Mouse (Mus musculus): Measurements from ENCODE around the gene 2310061I04Rik. TPM values are rescaled to one million over a fixed set of nuclear protein-coding genes. Genes with fewer than 3 reads are reported as not detected.

The 2310061I04Rik gene
- total RNA-seq, 2 experiments from 2014 or later = 44.4 to 49.0 TPM

DNA sequence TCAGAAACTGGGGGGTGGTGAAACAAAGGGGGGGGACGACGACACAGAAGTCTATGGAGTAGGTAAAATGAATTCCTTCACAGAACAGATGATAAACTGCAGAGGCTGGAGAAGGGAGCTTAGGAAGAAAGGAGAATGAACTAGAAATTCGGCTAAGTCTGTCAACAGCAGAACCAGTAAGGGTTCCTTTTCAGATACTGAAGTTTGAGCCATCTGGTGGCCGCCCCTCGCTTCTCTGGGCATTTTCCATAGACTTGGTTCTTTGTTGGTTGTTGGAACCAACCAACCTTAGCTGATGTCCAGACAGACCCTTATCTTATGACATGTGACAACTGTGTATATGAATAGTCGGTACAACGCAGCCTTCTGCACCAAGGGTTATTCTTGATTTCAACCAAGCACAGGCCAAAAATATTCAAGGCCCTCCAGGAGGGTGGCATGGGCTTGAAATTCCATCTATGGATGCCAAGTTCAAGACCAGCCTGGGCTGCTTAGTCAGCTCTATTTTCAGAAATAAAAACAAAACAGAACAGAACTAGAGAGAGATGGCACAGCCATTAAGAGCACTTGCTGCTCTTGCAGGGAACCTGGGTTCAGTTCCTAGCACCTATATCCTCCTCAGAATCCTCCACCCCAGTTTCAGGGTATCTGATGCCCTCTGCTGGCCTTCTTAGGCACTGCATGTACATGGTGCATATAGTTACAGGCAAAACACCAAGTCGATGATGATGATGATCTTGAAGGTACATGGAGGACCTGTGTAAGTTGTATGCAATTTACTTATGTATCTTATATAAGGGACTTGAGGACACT, 26.1 kb downstream of the 2310061I04Rik start:
- DNase-seq (ENCODE audit: low spot score in 2 of 2) = no peak

GRCm38 (mm10) chr17:35870151-35870883, 26.9 kb downstream of the 2310061I04Rik start:
- peak in 1 of 2 experiments; percentile 54 for DNase-seq (ENCODE audit: low spot score in 2 of 2)

GRCm38 (mm10) chr17:35869346-35870067, 27.7 kb downstream of the 2310061I04Rik start:
- DNase-seq (ENCODE audit: low spot score in 2 of 2) = no peak

- DNase-seq (ENCODE audit: low spot score in 2 of 2) = no peak
These were observed 28.3 kb downstream of the 2310061I04Rik start for GRCm38 (mm10) chr17:35868961-35869345.

- DNase-seq (ENCODE audit: low spot score in 2 of 2) = no peak
These were observed 28.9 kb downstream of the 2310061I04Rik start for GRCm38 (mm10) chr17:35868165-35868820.

DNA sequence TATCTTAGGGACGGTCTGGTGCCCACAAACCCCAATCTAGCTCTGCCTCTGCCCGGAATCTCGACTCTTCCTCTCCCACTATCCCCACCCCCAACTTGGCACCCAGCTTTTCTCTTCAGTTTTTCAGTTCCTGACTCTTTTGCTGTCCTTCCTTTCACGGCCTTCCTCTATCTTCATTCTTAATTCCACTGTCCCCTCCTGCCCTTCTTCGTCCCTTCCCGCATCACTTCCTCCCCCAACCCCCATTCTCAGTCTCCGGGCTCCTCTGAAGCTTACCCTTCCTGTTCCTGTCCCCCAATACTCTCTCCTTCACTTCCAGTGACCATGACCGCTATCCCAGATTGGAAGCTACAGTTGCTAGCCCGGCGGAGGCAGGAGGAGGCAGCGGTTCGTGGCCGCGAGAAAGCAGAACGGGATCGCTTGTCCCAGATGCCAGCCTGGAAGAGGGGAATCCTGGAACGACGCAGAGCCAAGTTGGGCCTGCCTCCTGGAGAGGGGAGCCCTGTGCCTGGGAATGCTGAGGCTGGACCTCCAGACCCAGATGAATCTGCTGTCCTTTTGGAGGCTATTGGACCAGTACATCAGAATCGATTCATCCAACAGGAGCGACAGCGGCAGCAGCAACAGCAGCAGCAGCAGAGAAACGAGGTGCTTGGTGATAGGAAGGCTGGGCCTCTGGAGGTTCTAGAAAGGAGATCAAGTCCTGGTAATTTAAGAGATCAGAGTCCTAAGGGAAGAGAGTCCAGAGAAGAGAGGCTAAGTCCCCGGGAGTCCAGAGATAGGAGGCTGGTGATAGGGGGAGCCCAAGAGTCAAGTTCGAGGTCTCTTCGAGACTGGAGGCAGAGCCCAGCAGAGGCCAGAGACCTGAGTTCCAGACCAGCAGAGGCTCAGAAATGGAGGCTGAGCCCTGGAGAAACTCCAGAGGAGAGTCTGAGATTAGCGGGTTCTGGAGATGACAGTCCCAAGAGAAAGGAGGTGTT, 30.0 kb downstream of the 2310061I04Rik start:
- DNase-seq (ENCODE audit: low spot score in 2 of 2) = peak in 1 of 2 experiments; percentile 40

- peak; percentile 54 to 81 for DNase-seq (ENCODE audit: low spot score in 2 of 2)
These were observed 30.9 kb downstream of the 2310061I04Rik start for GRCm38 (mm10) chr17:35866281-35866831.

GRCm38 (mm10) chr17:35865481-35866280, 31.6 kb downstream of the 2310061I04Rik start, which contains the start of gene Ppp1r18:
Gene Ppp1r18 (plus strand): TSS chr17:35865593.
- DNase-seq (ENCODE audit: low spot score in 2 of 2) = peak; percentile 82 to 89

DNA sequence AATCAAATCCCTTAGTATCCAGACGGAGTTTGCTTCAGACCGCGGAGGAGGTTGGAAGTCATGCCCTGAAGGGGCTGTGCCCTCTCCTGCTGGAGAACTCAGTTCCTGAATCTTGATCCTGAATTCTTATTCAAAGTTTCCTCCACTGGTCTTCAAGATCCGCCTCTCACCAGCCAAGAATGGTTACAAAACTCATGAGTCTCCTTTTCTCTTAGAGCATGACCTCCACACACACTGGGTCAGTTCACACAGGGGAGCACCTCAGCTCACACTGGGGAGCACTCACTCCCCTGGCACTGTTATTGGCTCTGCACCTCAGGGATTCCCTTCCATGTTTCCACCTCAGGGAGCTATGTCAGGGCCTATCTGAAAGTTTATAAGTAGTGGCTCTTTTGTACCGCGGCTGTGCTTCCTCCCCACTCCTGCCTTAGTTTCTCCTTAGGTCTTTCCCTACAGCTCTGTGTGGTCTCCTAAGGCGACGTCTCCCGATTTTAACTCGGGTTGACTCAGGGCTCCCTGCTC, 32.3 kb downstream of the 2310061I04Rik start:
- DNase-seq (ENCODE audit: low spot score in 2 of 2) = no peak

DNA sequence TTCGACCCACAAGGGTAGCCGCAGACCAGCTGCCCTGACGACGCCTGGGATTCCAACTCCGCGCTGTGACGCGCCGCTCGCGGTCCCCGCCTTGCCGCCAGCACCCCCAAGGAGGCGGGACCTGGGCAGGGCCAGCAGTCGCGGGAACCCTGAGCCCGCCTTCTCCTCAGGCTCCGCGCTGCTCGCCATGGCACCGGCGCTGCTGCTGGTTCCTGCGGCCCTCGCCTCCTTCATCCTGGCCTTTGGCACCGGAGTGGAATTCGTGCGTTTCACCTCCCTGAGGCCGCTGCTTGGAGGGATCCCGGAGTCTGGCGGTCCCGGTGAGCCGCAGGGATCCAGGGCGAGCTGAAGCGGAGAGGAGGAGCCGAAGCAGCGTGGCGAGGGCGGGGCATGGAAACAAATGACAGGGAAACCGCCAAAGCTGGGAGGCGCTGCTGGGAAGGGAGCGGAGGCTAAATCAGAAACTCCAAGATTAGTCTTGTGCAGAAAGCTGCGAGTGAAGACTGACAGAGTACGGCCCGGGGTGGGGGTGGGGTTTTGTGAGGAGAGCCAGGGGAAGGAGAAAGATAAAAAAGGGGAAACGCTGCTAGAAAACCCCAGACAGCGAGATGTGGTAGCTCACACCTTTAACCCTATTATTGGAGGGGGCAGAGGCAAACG, 35.9 kb downstream of the 2310061I04Rik start, which contains the start of gene Nrm:
Gene Nrm, plus strand, starts transcription at position 121 of the 660 bp plus-strand sequence.
- peak; percentile 79 to 92 for DNase-seq (ENCODE audit: low spot score in 2 of 2)

DNA sequence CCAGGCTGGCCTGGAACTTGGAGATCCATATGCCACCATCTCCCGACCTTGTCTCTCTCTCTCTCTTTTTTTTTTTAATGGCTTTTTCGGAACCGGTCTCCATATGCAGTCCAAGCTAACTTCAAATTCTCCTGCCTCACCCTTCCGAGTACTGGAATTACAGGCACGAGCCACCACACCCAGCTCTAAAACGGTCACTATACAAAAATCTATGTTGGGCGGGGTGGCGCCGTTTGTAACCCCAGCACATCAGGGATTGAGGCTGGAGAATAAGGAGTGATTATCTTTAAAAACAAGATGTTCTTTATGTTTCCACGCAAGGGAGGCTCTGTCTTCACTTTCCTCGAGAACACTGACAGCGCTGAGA, 36.4 kb downstream of the 2310061I04Rik start:
- DNase-seq (ENCODE audit: low spot score in 2 of 2) = no peak

GRCm38 (mm10) chr17:35859835-35860234, 37.4 kb downstream of the 2310061I04Rik start:
- no peak for DNase-seq (ENCODE audit: low spot score in 2 of 2)

DNA sequence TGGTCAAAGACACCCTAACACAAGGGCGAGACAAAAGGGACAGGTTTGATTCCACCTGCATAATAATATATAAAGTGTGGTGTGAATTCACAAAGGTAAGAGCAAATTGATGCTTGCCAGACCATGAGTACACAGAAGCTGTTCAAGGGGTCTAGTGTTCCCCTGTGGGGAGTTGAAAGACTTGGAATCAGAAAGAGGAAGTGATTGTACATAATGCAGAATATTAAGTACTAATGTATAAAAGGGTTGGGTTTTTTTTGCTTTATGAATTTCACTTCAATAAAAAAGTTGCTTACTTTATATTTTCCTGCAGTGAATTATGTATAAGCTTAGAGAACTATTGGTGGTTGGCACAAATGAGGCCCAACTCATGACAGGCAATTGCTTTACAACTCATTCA, 37.9 kb downstream of the 2310061I04Rik start:
- DNase-seq (ENCODE audit: low spot score in 2 of 2) = no peak

DNA sequence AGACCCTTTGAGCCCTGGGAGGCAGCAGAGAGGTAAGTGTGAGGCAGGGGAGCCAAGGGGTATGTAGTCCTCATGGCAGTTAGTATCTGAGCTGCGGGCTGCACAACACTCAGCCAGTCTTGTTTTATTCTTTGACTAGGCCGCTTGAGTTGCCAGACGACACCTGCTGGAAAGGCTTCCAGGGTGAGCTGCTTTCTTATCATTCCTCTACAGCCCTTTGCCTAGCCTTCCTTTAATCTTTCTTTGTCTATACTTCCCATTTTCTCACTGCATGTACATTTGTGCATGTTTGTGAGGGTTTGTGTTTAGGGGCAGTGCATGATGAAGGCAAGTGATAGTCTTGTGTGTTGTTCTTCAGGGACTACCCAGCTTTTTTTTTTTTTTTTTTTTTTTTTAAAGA, 46.3 kb downstream of the 2310061I04Rik start:
- DNase-seq (ENCODE audit: low spot score in 2 of 2) = no peak

GRCm38 (mm10) chr17:35848112-35848511, 49.1 kb downstream of the 2310061I04Rik start:
- no peak for DNase-seq (ENCODE audit: low spot score in 2 of 2)

- no peak for DNase-seq (ENCODE audit: low spot score in 2 of 2)
These were observed 53.7 kb downstream of the 2310061I04Rik start for GRCm38 (mm10) chr17:35843514-35843913.
